Mouse (Mus musculus) brain, embryonic 18.5 days (tissue): ENCODE results near the gene Ptgis.
A peak's percentile ranks its signal among the peaks of the same experiment; 100 is the strongest.
"Not testable (repeated sequence)": the region's sequence is repeated elsewhere in the genome, so short reads cannot be mapped to it uniquely, and the experiment has no call there.

Experiments
- DNase-seq: peaks from one replicate; pipeline ENCODE4 v3.0.0-alpha.2; 2012; ENCODE audit warnings: low read depth, low spot score

The Ptgis gene

GRCm38 (mm10) chr2:167232132-167233008 lies 8.0 kb downstream of the Ptgis start:
- no peak for DNase-seq

- no peak for DNase-seq
Measured at GRCm38 (mm10) chr2:167230554-167230953, 9.8 kb downstream of the Ptgis start.

- no peak for DNase-seq
Measured at GRCm38 (mm10) chr2:167224937-167225336, 15.5 kb downstream of the Ptgis start.

GRCm38 (mm10) chr2:167224194-167224593 lies 16.2 kb downstream of the Ptgis start:
- DNase-seq, result no peak

- peak; percentile 47 for DNase-seq
Measured at GRCm38 (mm10) chr2:167222152-167222551, 18.3 kb downstream of the Ptgis start.

GRCm38 (mm10) chr2:167221159-167221845 lies 19.1 kb downstream of the Ptgis start:
- no peak for DNase-seq

- DNase-seq, result no peak
Measured at GRCm38 (mm10) chr2:167220736-167221135, 19.7 kb downstream of the Ptgis start.

GRCm38 (mm10) chr2:167219154-167219775 lies 21.1 kb downstream of the Ptgis start:
- peak; percentile 78 for DNase-seq

- DNase-seq, result no peak
Measured at GRCm38 (mm10) chr2:167213666-167214065, 26.7 kb downstream of the Ptgis start.

- DNase-seq, result no peak
Measured at GRCm38 (mm10) chr2:167213076-167213475, 27.3 kb downstream of the Ptgis start.

GRCm38 (mm10) chr2:167212551-167212950 lies 27.9 kb downstream of the Ptgis start:
- no peak for DNase-seq

GRCm38 (mm10) chr2:167212089-167212488 lies 28.3 kb downstream of the Ptgis start:
- no peak for DNase-seq

- DNase-seq, result no peak
Measured at GRCm38 (mm10) chr2:167209900-167210299, 30.5 kb downstream of the Ptgis start.

- no peak for DNase-seq
Measured at GRCm38 (mm10) chr2:167208984-167209383, 31.4 kb downstream of the Ptgis start.

- DNase-seq, result no peak
Measured at GRCm38 (mm10) chr2:167205918-167206629, 34.3 kb downstream of the Ptgis start.

GRCm38 (mm10) chr2:167204686-167205085 lies 35.7 kb downstream of the Ptgis start:
- not testable (repeated sequence) for DNase-seq

- no peak for DNase-seq
Measured at GRCm38 (mm10) chr2:167203505-167204166, 36.8 kb downstream of the Ptgis start.

- DNase-seq, result peak; percentile 78
Measured at GRCm38 (mm10) chr2:167201463-167202291, 38.7 kb downstream of the Ptgis start.

- DNase-seq, result no peak
Measured at GRCm38 (mm10) chr2:167198660-167199427, 41.6 kb downstream of the Ptgis start.
